Mouse (Mus musculus) layer of hippocampus, adult 9-11 months (tissue): ENCODE measurements at regions not wholly inside any gene's neighbourhood (a gene's known extent, or its start where the extent isn't known, plus 50 kb on each side); places are given as distances from the start of the nearest gene placed in this dataset.
"Not testable (repeated sequence)": the region's sequence is repeated elsewhere in the genome, so short reads cannot be mapped to it uniquely, and the experiment has no call there.

Experiments
- DNase-seq: peaks from one replicate; pipeline ENCODE4 v3.0.0; 2022

DNA sequence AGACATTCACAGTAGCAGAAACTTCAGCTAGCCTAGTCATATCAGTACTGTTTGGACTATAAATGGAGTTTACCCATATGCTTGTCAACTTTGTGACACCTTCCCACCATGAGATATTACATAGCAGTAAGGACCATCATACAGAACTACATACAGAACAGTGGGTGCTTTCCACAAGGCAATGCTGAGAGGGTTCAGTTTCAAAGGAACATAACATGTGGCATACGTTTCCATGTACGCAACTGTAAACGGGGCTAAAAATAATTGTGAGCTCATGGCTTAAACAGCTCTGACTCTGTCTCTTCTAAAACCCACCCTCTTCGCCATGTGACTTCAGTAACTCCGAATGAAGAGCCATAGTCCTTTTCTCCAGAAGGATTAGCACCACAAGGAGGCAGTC is 109.0 kb upstream of the Rasgrp1 start:
- no peak for DNase-seq

- no peak for DNase-seq
Measured at GRCm38 (mm10) chr2:117455021-117455739, 112.4 kb upstream of the Rasgrp1 start.

- no peak for DNase-seq
Measured at GRCm38 (mm10) chr2:117455740-117456455, 113.1 kb upstream of the Rasgrp1 start.

DNA sequence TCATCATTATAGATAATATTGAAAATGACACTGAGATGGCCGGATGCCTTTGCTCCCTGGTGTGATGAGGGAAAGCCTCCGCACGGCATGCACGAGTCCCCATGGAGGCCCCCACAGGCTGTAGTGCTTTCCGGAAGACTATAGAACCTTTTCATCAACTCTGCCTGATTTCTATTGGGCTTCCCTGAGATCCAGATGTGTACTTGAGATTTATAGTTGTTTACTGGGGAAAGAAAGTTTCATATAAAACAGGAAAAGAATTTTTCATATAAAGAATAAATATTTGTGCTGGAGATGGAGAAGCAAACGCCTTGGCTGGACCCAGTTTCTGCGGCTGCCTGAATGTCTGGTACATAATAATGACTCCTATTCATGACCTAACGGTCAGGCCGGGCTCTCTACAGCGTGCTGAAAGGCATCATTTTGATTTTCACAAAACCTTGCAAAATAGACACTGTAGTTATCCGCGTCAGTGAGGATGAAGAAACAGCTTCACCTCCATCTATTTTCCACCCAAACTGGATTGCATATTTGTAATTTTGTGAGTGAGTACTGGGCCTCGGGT is 113.7 kb upstream of the Rasgrp1 start:
- DNase-seq: no peak

DNA sequence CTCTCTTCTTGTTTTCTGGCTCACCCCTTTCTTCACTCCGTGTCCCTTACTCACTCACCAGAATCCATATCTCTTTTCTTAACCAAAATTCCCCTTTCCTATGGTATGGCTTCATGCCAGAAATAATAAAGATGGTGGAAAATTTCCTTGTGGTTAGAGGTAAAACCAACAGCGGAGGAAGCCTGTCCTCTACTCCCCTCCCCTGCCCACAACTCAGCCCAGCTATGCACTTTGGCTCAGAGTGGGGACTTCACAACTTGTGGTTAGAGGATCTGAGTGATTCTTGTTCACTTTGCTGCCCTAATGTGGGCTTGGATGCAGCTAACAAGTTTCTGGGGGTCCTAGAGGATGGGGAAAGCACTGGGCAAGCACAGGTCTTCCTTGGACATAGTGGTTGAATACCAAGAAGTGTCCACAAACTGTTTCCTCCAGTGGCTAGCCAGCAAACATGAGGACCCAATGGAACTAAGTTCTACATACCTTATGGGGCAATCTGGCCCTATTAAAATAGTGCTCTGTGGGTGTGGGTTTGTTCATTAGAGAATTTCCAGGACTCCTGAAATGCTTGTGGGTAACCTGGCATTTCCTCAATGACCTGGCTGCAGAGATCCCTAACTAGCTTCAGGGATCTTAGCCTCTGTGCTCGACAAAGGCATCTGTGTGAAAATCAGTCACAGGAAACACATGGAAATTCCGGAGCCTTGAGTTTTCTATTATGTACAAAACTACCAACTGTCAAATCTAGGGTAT is 118.9 kb upstream of the Rasgrp1 start:
- no peak for DNase-seq

DNA sequence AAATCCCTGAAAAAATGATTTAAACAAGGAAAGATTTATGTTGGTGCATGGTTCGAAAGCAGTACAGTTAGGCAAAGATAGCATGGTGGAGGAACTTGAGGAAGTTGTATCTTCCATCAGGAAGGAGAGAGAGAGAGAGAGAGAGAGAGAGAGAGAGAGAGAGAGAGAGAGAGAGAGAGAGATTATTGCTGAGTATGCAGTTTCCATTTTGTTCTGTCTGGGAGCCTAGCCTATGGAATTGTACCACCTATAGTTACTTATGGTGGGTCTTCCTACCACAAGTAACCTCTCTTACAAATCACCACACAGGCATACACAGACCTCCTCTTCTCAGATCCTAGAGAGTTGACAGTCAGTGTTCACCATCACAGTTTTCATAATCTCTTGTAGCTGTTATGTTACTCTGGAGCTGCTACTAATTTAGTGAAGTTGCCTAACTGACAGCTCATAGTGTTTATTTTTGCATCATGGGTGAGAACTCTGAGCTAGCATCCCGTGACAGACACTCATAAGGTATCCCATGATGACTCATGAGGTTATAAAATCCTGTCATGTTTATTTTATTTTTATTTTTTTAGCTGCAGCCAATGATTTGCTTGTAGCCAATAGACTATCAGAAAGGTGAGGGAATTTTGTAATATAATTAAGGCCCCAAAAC is 132.2 kb upstream of the Rasgrp1 start:
- DNase-seq: no peak

DNA sequence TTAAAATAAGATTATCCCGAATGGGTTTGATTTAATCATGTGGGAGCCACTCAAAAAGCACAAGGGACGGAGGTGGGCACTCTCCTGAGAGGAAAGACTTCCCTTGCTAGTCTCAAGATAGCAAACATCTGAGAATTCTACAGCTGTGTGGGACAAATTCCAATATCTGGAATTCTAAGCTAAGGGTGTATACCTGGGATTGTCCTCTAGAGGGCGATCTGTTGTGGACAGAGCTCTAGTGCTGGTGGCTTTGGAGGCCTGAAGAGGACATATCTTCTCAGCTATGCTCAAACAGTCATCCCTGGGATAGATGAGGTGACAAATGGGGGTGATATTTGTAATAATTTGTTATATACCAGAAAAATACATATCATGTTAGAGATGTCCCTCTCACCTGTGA is 132.8 kb upstream of the Rasgrp1 start:
- DNase-seq: no peak

GRCm38 (mm10) chr2:117477503-117477902 is 134.7 kb upstream of the Rasgrp1 start:
- DNase-seq: not testable (repeated sequence)

- DNase-seq: peak; percentile 3
Measured at GRCm38 (mm10) chr2:117479244-117480009, 136.6 kb upstream of the Rasgrp1 start.

- DNase-seq: peak; percentile 66
Measured at GRCm38 (mm10) chr2:117486447-117486846, 143.6 kb upstream of the Rasgrp1 start.

DNA sequence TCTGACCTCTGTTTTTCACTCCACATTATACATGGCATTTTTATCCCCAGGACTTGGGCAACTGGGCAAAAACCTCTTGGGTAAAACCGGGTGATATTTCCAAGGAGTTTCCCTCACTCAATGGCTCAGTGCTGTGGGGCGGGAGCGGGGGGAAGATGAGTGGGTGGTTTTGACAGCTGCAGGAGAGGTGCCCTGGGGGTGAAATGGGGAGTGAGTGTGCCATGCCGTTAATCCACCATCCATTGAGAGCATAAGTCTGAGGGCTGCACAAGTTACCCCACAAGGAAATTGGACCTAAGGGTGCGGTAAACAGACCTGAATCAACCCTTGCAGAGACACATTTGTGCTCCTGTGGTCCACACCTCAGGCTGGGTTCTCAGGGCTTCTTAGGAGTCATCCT is 155.8 kb upstream of the Rasgrp1 start:
- DNase-seq: no peak

GRCm38 (mm10) chr2:117502611-117503010 is 159.8 kb upstream of the Rasgrp1 start:
- no peak for DNase-seq

DNA sequence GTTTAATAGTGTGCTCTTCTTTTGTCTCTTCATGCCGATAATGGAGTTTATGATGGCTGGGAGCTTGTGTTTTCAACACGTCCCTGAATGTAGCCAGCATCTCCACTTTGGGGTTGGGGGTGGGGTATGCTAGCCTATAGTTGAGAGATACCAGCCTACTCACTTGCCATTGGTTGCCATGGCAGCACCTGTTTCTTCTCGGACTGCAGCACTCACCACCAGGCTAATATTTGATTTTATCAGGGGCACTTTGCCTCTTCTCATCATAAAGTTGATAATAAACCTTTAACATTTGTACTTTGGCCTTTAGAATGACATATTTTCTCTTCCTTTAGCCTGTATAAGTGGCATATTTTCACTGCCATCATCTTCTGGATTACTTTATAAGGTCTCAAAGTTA is 168.9 kb upstream of the Rasgrp1 start:
- DNase-seq: no peak

GRCm38 (mm10) chr2:117512551-117512950 is 169.8 kb upstream of the Rasgrp1 start:
- no peak for DNase-seq

- DNase-seq: no peak
Measured at GRCm38 (mm10) chr2:117524437-117524836, 181.6 kb upstream of the Rasgrp1 start.

- no peak for DNase-seq
Measured at GRCm38 (mm10) chr2:117538865-117539264, 196.1 kb upstream of the Rasgrp1 start.

DNA sequence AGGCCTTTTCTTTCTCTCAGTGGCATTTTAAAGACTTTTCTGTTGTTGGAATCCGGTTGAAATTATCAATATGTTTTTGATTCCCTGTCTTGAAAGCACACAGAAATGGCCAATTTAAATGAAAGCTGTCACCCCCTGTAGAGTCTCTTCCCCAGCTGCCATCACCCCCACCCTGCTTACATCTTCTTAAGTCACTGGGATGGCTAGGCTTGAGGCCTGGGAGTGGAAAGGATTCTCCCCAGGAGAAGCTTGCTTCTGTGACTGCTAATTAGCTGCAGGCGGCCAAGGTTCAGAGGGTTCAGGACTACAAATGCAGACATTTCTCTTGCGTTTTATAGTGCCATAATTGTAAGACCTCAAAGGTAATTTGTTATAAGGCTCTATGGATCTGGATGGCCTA is 196.5 kb upstream of the Rasgrp1 start:
- no peak for DNase-seq

- DNase-seq: peak; percentile 65
Measured at GRCm38 (mm10) chr2:117541471-117541870, 198.7 kb upstream of the Rasgrp1 start.

GRCm38 (mm10) chr2:117542298-117542697 is 199.5 kb upstream of the Rasgrp1 start:
- no peak for DNase-seq

GRCm38 (mm10) chr2:117543301-117543782 is 200.5 kb upstream of the Rasgrp1 start:
- DNase-seq: no peak

- no peak for DNase-seq
Measured at GRCm38 (mm10) chr2:117548273-117548672, 205.5 kb upstream of the Rasgrp1 start.

GRCm38 (mm10) chr2:117556301-117556700 is 213.5 kb upstream of the Rasgrp1 start:
- no peak for DNase-seq
